Mouse (Mus musculus): ENCODE measurements at regions not wholly inside any gene's neighbourhood (a gene's known extent, or its start where the extent isn't known, plus 50 kb on each side); places are given as distances from the start of the nearest gene placed in this dataset.

- peak; percentile 91 for DNase-seq (ENCODE audit: low read depth, low spot score)
Observed at GRCm38 (mm10) chr8:74293621-74294020, 579.4 kb upstream of the Isx start.

DNA sequence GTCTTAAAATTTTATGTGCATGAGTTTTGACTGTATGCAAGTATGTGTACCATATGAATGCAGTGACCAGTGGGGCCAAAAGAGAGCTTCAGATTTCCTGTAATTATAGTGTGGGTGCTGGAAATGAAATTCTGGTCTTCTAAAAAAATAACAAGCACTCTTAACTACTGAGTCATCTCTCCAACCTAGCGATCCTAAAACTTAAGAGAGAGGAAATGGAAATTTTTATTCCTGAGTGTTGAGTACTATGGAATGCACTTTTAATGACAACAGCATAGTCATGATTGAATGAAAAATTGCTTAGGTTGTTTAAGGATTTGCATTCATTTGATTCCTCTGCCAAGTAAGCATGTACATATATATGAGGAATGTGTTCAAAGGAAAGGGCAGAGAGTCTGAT, 575.3 kb upstream of the Isx start:
- DNase-seq (ENCODE audit: low read depth, low spot score): peak; percentile 70

- DNase-seq (ENCODE audit: low read depth, low spot score): no peak
Observed at GRCm38 (mm10) chr8:74309810-74310209, 563.2 kb upstream of the Isx start.

GRCm38 (mm10) chr8:74315382-74315781, 557.6 kb upstream of the Isx start:
- no peak for DNase-seq (ENCODE audit: low read depth, low spot score)

GRCm38 (mm10) chr8:74327521-74327920, 545.5 kb upstream of the Isx start:
- peak; percentile 12 for DNase-seq (ENCODE audit: low read depth, low spot score)

GRCm38 (mm10) chr8:74344010-74344409, 529.0 kb upstream of the Isx start:
- DNase-seq (ENCODE audit: low read depth, low spot score): no peak

All from 3T3-L1 (cell line).